Mouse (Mus musculus) brain, adult 2 months (tissue): ENCODE measurements around the gene Atrn.

Experiments
- DNase-seq: peaks from one replicate; pipeline ENCODE4 v3.0.0; 2011; ENCODE audit warnings: low read depth, low spot score

Gene Atrn

GRCm38 (mm10) chr2:130905751-130906583, at the start of gene Atrn, which contains the start of gene 4930402H24Rik:
Atrn (plus strand) TSS chr2:130906495.
4930402H24Rik (minus strand) TSS chr2:130906406.
- peak; percentile 96 for DNase-seq

GRCm38 (mm10) chr2:130862091-130862490, 44.2 kb upstream of the Atrn start:
- DNase-seq, result no peak

GRCm38 (mm10) chr2:130870916-130871315, 35.4 kb upstream of the Atrn start:
- no peak for DNase-seq

DNA sequence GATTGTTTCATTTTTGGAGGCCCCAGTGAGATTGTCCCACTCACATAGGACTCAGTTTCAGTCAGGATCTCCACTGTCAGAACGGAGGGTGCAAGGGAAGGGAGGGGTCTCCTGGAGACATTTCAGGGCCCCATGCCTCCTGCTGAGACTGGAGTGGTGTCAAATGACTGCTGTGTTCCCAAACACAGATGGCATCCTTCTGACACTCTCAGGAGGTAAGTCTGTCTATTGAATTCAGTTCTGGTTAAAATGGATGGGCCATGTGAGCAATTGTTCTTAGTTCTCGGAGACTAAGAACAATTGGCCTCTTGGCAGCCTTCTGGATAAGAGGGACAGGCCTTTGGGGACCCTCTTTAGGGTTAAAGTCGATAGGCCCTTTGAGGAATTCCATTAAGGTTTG, 28.9 kb upstream of the Atrn start:
- DNase-seq, result no peak

DNA sequence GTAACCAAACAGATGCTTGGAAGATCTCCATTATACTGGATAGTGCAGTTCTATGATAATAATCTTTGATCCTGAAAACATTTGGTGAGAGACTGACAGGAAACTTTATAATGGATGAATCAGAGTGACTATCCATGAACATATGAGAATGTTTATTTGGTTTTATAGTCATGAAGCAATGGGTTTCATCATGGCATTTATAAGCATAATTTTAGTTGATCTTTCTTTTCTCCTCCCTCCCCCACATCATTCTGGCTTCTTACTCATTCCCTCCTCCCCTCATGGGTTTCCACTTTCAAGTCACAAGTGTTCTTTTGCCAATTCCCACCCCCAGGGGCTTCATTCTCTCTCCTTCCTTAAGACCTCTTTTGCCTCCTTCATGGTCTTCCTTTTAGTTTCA, 19.3 kb upstream of the Atrn start:
- DNase-seq, result peak; percentile 23

DNA sequence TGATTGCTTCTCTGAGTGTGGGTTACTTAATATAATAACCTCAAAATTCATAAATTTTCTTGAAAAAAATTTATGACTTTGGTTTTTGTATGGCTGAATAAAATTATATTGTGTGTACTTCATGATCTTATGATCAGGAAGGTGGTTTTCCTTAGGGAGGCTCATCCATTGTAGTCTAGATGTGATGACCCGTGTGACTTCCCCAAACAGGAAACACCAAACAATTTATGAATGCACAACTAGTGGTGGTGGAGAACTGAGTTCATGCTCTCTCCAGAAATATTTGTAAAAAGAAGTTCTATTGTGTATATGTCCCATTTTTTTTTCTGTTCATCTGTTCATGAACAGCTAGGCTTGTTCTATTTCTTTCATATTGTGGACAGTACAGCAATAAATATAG, 18.8 kb upstream of the Atrn start:
- no peak for DNase-seq

GRCm38 (mm10) chr2:130896944-130897343, 9.4 kb upstream of the Atrn start:
- DNase-seq, result no peak

DNA sequence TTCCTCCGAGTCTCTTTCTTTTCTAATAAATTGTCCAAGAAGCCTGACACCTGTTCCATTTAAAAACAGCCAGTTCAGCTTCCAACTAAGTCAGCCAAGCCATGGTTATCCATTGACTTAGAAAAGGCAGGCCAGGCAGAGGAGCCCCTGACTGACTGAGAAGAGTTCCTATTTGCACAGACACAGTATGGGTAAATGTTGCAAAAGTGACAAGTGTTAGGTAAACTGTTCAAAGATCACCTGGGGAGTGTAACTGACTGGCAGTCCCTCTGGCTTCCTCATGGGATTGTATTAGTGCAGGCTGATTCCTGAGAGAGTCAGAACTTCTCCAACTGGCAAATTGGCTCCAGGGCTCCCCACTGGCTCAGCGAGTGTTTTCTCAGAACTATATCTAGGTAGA, 8.4 kb upstream of the Atrn start:
- DNase-seq, result no peak

DNA sequence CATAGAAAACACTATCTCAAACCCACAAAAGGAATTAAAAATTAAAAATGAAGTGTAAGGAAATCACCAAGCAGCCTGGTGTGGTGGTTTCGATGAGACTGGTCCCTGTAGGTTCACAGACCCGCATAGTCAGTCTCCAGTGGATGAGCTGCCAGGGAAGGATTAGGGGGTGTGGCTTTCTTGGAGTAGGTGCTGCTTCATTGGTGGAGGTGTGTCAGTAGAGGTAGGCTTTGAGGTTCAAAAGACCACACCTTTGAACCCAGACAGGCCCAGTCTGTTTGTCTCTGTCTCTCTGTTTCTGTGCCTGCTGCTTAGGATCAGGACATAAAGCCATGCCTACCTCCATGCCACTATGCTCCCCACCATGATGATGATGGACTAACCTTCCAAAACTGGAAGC, 7.5 kb upstream of the Atrn start:
- no peak for DNase-seq

DNA sequence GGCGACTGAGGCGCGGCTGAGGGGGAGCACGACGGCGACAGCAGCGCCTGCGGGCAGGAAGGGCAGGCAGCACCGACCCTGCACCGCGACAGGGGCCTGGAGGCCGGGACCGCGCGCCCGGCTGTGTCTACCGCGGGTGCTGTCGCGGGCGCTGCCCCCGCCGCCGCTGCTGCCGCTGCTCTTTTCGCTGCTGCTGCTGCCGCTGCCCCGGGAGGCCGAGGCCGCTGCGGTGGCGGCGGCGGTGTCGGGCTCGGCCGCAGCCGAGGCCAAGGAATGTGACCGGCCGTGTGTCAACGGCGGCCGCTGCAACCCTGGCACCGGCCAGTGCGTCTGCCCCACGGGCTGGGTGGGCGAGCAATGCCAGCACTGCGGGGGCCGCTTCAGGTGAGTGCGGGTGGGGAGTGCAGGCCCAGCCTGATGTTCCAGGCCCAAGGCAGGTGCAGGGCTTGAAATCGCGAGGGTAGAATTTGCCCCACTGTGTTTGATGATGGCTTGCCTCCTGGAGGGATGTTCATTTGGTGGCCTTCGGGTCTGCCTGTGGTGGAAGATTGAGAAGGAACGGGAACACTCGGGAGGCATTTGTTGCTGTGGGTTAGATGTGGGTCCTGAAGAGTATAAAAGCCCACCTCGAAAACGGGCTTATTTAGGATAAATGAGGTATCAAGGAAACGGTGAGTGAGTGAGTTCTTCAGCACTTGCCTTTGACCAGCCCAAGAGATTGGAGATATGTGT, 455 bp downstream of the Atrn start:
- peak; percentile 44 for DNase-seq

- no peak for DNase-seq
Observed at GRCm38 (mm10) chr2:130911691-130912090, 5.4 kb downstream of the Atrn start.

DNA sequence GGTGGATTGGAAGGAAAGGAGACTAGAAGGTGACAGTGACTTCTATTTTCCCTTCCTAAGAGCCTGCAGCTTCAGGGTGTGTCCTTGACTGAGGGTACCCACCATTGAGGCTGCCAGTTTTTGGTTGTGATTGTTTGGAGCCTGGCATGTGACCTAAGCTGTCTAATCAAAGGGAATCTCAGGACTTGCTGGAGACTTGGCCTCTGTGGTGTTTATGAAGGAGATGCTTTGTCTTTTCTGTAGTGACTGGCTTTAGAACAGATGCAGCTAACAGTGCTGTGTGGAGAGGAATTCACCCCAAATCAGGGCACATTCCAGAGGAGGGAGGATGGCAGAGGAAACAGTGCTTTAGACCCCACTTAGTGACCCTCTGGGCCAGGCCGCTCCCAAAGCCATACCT, 8.6 kb downstream of the Atrn start:
- peak; percentile 64 for DNase-seq

GRCm38 (mm10) chr2:130916521-130917147, 10.3 kb downstream of the Atrn start:
- no peak for DNase-seq

GRCm38 (mm10) chr2:130917686-130918085, 11.4 kb downstream of the Atrn start:
- DNase-seq, result no peak

- no peak for DNase-seq
Observed at GRCm38 (mm10) chr2:130919062-130919593, 12.8 kb downstream of the Atrn start.

- no peak for DNase-seq
Observed at GRCm38 (mm10) chr2:130924950-130925349, 18.7 kb downstream of the Atrn start.

DNA sequence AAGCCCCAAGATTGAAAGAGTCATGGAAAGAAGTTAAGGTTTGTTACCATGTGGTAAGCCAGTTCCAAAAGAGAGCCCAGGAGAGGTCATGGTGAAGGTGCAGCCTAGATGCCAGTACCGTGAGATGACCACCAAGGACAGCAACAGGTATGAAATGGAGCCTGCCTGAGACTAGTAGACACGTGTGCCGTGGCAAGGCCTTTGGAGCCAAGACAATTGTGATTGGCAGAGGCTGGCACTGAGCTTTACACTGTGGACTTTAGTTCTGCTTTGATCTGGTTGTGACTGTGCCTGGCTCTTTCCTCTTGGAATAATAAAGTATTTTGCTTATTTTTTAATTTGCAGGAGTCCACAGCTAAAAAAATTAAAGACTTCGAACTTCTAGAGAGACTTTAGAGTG, 21.7 kb downstream of the Atrn start:
- DNase-seq, result peak; percentile 13

DNA sequence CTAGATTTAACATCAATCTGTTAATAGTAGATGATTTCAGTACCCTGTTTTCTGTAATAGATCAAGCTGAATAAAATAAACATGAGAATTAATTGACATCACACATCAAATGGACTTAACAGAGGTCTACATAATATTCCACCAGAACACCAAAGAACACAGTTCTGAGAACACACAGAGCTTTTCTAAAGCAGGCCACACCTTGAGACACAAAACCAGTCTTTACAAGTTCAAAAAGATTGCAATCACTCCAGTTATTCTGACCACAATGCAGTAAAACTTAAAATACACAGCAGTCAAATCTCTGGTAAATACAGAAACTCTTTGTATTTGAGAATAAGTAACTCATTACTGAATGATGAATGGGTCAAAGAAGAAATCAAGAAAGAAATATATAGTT, 22.2 kb downstream of the Atrn start:
- no peak for DNase-seq

DNA sequence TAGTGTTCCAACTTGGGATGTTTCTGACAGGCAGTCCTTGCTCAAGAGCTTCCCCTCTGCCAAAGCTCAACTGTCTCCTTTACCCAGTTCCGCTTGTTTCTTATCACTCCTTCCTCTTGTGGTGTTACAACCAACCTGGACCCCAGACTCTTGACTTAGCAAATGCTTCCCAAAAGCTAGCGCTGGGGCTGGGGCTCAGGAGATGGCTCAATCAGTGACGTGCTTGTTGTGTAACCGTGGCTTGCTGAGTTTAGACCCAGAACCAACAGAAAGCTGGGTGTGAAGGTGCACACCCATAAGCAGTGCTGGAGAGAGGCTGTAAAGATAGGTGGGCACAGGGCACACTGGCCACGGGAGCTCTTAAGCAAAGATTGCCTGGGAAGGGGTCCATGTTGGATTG, 23.7 kb downstream of the Atrn start:
- DNase-seq, result no peak

DNA sequence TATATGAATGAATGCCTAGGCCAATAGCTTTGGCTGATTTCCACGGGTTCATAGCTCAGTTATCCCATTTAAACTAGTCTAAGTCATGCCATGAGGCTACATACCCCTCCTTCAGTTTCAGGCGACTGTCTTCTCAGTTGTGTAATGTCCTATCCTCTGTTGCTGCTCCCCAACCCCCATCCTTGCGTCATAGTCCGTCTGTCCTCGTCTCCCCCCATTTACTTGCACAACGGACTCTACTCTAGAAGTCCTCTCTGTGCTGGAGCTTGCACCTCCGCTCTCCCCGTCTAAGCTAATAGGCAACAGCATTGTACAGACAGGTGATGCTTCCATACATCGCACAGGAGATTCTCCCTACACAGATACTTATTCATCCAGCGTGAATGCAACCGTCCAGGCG, 26.6 kb downstream of the Atrn start:
- no peak for DNase-seq

DNA sequence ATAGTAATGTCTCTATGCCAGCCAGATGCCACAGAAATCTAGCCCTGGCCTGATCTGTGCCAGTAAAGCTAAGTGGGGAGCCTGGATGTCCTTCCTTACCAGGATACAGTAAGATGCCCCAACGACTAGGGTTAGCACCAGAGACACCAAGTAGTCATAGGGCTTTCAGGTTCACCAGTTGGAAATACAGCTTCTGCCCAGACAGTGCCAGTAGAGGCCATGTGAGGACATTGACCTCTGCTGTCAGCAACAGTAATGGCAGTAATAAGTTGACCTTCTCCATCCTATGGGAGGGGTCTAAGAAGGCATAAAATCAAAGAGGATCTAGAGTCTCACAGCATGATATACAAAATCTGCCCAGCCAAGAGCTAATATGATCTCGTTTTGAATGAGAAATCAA, 43.5 kb downstream of the Atrn start:
- no peak for DNase-seq

GRCm38 (mm10) chr2:130950548-130950947, 44.3 kb downstream of the Atrn start:
- peak; percentile 95 for DNase-seq
